Comparison of ENCODE assay signal across 8 mouse cellular contexts in genomic region chr11:17460920-17461279, GRCm38 (mm10).
A peak's percentile ranks its signal among the peaks of the same experiment; 100 is the strongest.
DNase-seq lines count a peak whose midpoint lies in the region; ATAC-seq and TF ChIP-seq lines count a peak whose summit lies in the region.

No protein-coding gene starts in this region.

- no peak for TF ChIP-seq POLR2A in brain, embryonic 14.5 days (IDR thresholded peaks at IDR 0.05; ENCODE audit: borderline replicate concordance, extremely low read depth, insufficient read depth, insufficient read length, poor library complexity, severe bottlenecking)

- H3K27ac ChIP-seq in embryonic facial prominence, embryonic 14.5 days (replicated peaks; ENCODE audit: low read depth, low read length) = peak overlapping the region; percentile 11
- 0 out of 2 replicates have a peak overlapping the region, but pooled peaks have one; percentile 2 for H3K27ac ChIP-seq in hindbrain, embryonic 16.5 days (ENCODE audit: low read depth, low read length)
- H3K27ac ChIP-seq in lung, embryonic 15.5 days = peak overlapping the region; percentile 86
- H3K27ac ChIP-seq in stomach, embryonic 16.5 days (ENCODE audit: low read length) = peak overlapping the region; percentile 87

- H3K4me2 ChIP-seq in embryonic facial prominence, embryonic 14.5 days (ENCODE audit: low read depth, low read length) = peak overlapping the region; percentile 55
- peak overlapping the region; percentile 45 for H3K4me2 ChIP-seq in hindbrain, embryonic 16.5 days (ENCODE audit: low read length)
- H3K4me2 ChIP-seq in lung, embryonic 15.5 days = peak overlapping the region; percentile 51
- H3K4me2 ChIP-seq in stomach, embryonic 16.5 days (ENCODE audit: low read depth, low read length) = peak overlapping the region; percentile 51

- H3K36me3 ChIP-seq in embryonic facial prominence, embryonic 14.5 days (ENCODE audit: control insufficient read depth, insufficient read depth, low read length) = no peaks in the 10 kb centered on the region
- no peaks in the 10 kb centered on the region for H3K36me3 ChIP-seq in hindbrain, embryonic 16.5 days (ENCODE audit: control insufficient read depth, insufficient read depth, low read length)
- no peaks in the 10 kb centered on the region for H3K36me3 ChIP-seq in lung, embryonic 15.5 days
- no peaks in the 10 kb centered on the region for H3K36me3 ChIP-seq in stomach, embryonic 16.5 days (ENCODE audit: control insufficient read depth, insufficient read depth, low read length)

- DNase-seq in brain, embryonic 14.5 days (ENCODE audit: low read depth) = peak; percentile 89
- peak; percentile 79 for DNase-seq in embryonic facial prominence, embryonic 14.5 days (ENCODE audit: low spot score)
- DNase-seq in urinary bladder, postnatal 4 days (ENCODE audit: low spot score in 2 of 2) = no peak
- no peak for DNase-seq in left cerebral cortex, adult 18-20 months (ENCODE audit: low spot score in 2 of 2)

- no peaks in the 10 kb centered on the region for H3K9me3 ChIP-seq in embryonic facial prominence, embryonic 14.5 days (ENCODE audit: control insufficient read depth, low read length)
- H3K9me3 ChIP-seq in hindbrain, embryonic 16.5 days (ENCODE audit: control insufficient read depth, low read length) = no peaks in the 10 kb centered on the region
- H3K9me3 ChIP-seq in lung, embryonic 15.5 days = no peaks in the 10 kb centered on the region
- H3K9me3 ChIP-seq in stomach, embryonic 16.5 days (replicated peaks; ENCODE audit: control insufficient read depth, low read length) = no peaks in the 10 kb centered on the region

- peaks cover 8% of the 10 kb centered on the region for H3K4me1 ChIP-seq in embryonic facial prominence, embryonic 14.5 days (ENCODE audit: control insufficient read depth, insufficient read depth, low read length)
- peaks cover 5% of the 10 kb centered on the region for H3K4me1 ChIP-seq in hindbrain, embryonic 16.5 days (ENCODE audit: control insufficient read depth, insufficient read depth, low read depth, low read length)
- peaks cover 22% of the 10 kb centered on the region for H3K4me1 ChIP-seq in lung, embryonic 15.5 days
- H3K4me1 ChIP-seq in stomach, embryonic 16.5 days (ENCODE audit: control insufficient read depth, insufficient read depth, low read length) = peaks cover 8% of the 10 kb centered on the region; the same call in 1 of the 2 replicates

- TF ChIP-seq CTCF in brain, embryonic 14.5 days (IDR thresholded peaks at IDR 0.05; ENCODE audit: borderline replicate concordance, extremely low read depth, insufficient read depth, insufficient read length) = no peak

- no peaks in the 10 kb centered on the region for H3K27me3 ChIP-seq in embryonic facial prominence, embryonic 14.5 days (replicated peaks; ENCODE audit: control insufficient read depth, insufficient read depth, low read length)
- no peaks in the 10 kb centered on the region for H3K27me3 ChIP-seq in hindbrain, embryonic 16.5 days (replicated peaks; ENCODE audit: control insufficient read depth, insufficient read depth, low read length)
- no peaks in the 10 kb centered on the region for H3K27me3 ChIP-seq in lung, embryonic 15.5 days
- no peaks in the 10 kb centered on the region for H3K27me3 ChIP-seq in stomach, embryonic 16.5 days (ENCODE audit: control insufficient read depth, insufficient read depth, low read length)

- 2% methylated on average over 13 of the region's 13 CpGs for WGBS in embryonic facial prominence, embryonic 14.5 days
- 1% methylated on average over 13 of the region's 13 CpGs for WGBS in hindbrain, embryonic 16.5 days
- 4% methylated on average over 13 of the region's 13 CpGs for WGBS in lung, embryonic 15.5 days
- 6% methylated on average over 13 of the region's 13 CpGs for WGBS in stomach, embryonic 16.5 days

- 0 out of 2 replicates have a peak, but pooled peaks have one; percentile 39 for ATAC-seq in embryonic facial prominence, embryonic 14.5 days (ENCODE audit: low read depth)
- ATAC-seq in hindbrain, embryonic 16.5 days = peak; percentile 22; the same call in 1 of the 2 replicates
- peak; percentile 55; the same call in 1 of the 2 replicates for ATAC-seq in lung, embryonic 15.5 days (ENCODE audit: borderline replicate concordance, extremely low read depth, low FRiP score, low TSS enrichment)
- peak; percentile 38; the same call in 1 of the 2 replicates for ATAC-seq in stomach, embryonic 16.5 days (ENCODE audit: insufficient read depth, low FRiP score)
- no peak for ATAC-seq in frontal cortex, adult (ENCODE audit: low TSS enrichment)

- peak overlapping the region; percentile 27 for H3K4me3 ChIP-seq in embryonic facial prominence, embryonic 14.5 days (ENCODE audit: low read depth, low read length)
- H3K4me3 ChIP-seq in hindbrain, embryonic 16.5 days (ENCODE audit: low read length) = peak overlapping the region; percentile 22
- peak overlapping the region; percentile 20 for H3K4me3 ChIP-seq in lung, embryonic 15.5 days
- peak overlapping the region; percentile 25 for H3K4me3 ChIP-seq in stomach, embryonic 16.5 days (replicated peaks; ENCODE audit: low read length)

- H3K9ac ChIP-seq in embryonic facial prominence, embryonic 14.5 days (ENCODE audit: low read depth, low read length) = peak overlapping the region; percentile 45
- H3K9ac ChIP-seq in hindbrain, embryonic 16.5 days (ENCODE audit: low read depth, low read length) = peak overlapping the region; percentile 5; the same call in 1 of the 2 replicates
- H3K9ac ChIP-seq in lung, embryonic 15.5 days = no peak overlapping the region
- peak overlapping the region; percentile 43; the same call in 1 of the 2 replicates for H3K9ac ChIP-seq in stomach, embryonic 16.5 days (ENCODE audit: low read length)

Comparison
In these comparisons a context has a peak if more than half of its experiments do, and no peak if none do; other contexts are left out.
1. DNase-seq: peak in brain, embryonic 14.5 days (single experiment) and embryonic facial prominence, embryonic 14.5 days (single experiment); none in urinary bladder, postnatal 4 days (0 of 2) and left cerebral cortex, adult 18-20 months (0 of 2).
2. H3K27ac ChIP-seq: peak in every context shown above with its lines; median percentile 87 in stomach, embryonic 16.5 days; 86 in lung, embryonic 15.5 days; 11 in embryonic facial prominence, embryonic 14.5 days; 2 in hindbrain, embryonic 16.5 days.
3. Peak in every context shown above with its lines, with median percentiles within 50 percentile points of each other: H3K4me2 ChIP-seq and H3K4me3 ChIP-seq.